Mouse (Mus musculus) liver, postnatal 0 days (tissue): ENCODE data around the gene Wtip.

Experiments used
- CTCF ChIP-seq: sonication (generic); IDR thresholded peaks from 2 replicates; pipeline ENCODE4 v1.5.1; 2016; ENCODE audit warnings: antibody characterized with exemption, low read depth
- EP300 ChIP-seq: IDR thresholded peaks from 2 replicates; pipeline ENCODE4 v1.6.1; 2016; ENCODE audit warnings: antibody characterized with exemption, low read depth, mild to moderate bottlenecking

DNA sequence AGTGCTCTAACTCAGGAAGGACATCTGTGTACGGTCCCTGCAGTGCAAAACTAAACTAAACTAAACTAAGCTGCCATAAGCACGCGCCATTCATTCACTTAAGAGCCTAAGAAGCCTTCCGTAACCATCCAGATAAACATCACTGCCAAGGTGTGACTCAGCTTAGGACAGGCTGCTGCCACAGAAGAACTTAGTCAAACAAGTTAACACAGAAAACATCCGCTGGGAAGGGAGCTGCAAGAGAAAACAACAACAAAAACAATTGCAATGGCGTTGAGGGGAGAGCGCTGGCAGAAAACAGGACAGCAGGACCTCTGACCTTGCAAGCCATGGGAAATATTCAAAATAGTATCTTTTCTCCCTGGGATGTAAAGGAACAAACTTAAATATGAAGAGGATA lies 31.6 kb upstream of the Wtip start:
- TF ChIP-seq EP300 (no peak), CTCF (no peak)
